Mouse (Mus musculus) embryonic facial prominence, embryonic 10.5 days (tissue): ENCODE measurements around the gene Accs. TPM values are rescaled to one million over a fixed set of nuclear protein-coding genes. Genes with fewer than 3 reads are reported as not detected.
A peak's percentile ranks its signal among the peaks of the same experiment; 100 is the strongest.

ENCODE experiments used
- DNase-seq: peaks from one replicate; pipeline ENCODE4 v3.0.0-alpha.2; 2017; ENCODE audit warnings: low spot score
- H3K27ac ChIP-seq: fragments of 300-500 bp; sonication (generic); replicated peaks from 2 replicates; pipeline ENCODE4 v1.5.1; 2016; ENCODE audit warnings: mild to moderate bottlenecking
- H3K27me3 ChIP-seq: fragments of 300-500 bp; sonication (generic); replicated peaks from 2 replicates; pipeline ENCODE4 v1.6.1; 2016; ENCODE audit warnings: low read depth, mild to moderate bottlenecking; ENCODE audit not compliant: poor library complexity, severe bottlenecking
- H3K36me3 ChIP-seq: fragments of 300-500 bp; sonication (generic); replicated peaks from 2 replicates; pipeline ENCODE4 v1.6.1; 2016; ENCODE audit warnings: mild to moderate bottlenecking, moderate library complexity
- H3K4me1 ChIP-seq: fragments of 300-500 bp; sonication (generic); 2 replicates; pipeline ENCODE4 v1.6.1; 2016
- H3K4me3 ChIP-seq: fragments of 300-500 bp; sonication (generic); 2 replicates; pipeline ENCODE4 v1.5.1; 2016; ENCODE audit warnings: mild to moderate bottlenecking, moderate library complexity
- H3K9me3 ChIP-seq: fragments of 300-500 bp; sonication (generic); 2 replicates; pipeline ENCODE4 v1.6.1; 2016; ENCODE audit warnings: mild to moderate bottlenecking
- WGBS: fragments of 180-500 bp; shearing (Covaris S2); methylation state at CpG from one replicate; pipeline ENCODE4 v1.1.7; 2016; 5-methylcytosine and 5-hydroxymethylcytosine counted together
- polyA plus RNA-seq: library from polyadenylated mRNA; unstranded; fragments of >200 nt; fragmentation: Nextera tagmentation; extraction: Ambion mirVana; gene quantifications from 2 replicates; pipeline ENCODE4 v1.2.1, GENCODE M21; 2016

Accs gene
- polyA plus RNA-seq, 1 experiment from 2014 or later, result 10.9 TPM

- peaks cover 51% of the 10 kb centered on the region for H3K4me1 ChIP-seq
Measured at GRCm38 (mm10) chr2:93784721-93785431, 64.9 kb downstream of the Accs start.

GRCm38 (mm10) chr2:93783926-93784539 is 65.7 kb downstream of the Accs start:
- Histone ChIP-seq H3K27ac (no peak overlapping the region), H3K4me1 (peaks cover 60% of the 10 kb centered on the region), H3K4me3 (no peak overlapping the region), H3K27me3 (no peaks in the 10 kb centered on the region), H3K36me3 (peaks cover 27% of the 10 kb centered on the region), H3K9me3 (no peaks in the 10 kb centered on the region)
- no peak for DNase-seq
- 75% methylated on average over 9 of the region's 9 CpGs for whole genome bisulfite sequencing

More at GRCm38 (mm10) chr2:93784721-93785431, 64.9 kb downstream of the Accs start:
- Histone ChIP-seq H3K4me3 (no peak overlapping the region), H3K9me3 (no peaks in the 10 kb centered on the region), H3K27me3 (no peaks in the 10 kb centered on the region), H3K36me3 (peaks cover 36% of the 10 kb centered on the region), H3K27ac (peak overlapping the region; percentile 57)
- peak; percentile 34 for DNase-seq
- WGBS, result 25% methylated on average over 12 of the region's 12 CpGs

Other genes with a start within 250 kb of the Accs start
- 22.4 and 22.7 TPM in 2 replicates for gene Alx4, start 207.6 kb downstream of the Accs start, polyA plus RNA-seq
- gene Ext2, start 27.4 kb downstream of the Accs start, polyA plus RNA-seq, result 73.6 and 76.0 TPM in 2 replicates
- gene Accsl, start 19.2 kb upstream of the Accs start, polyA plus RNA-seq, result 0.14 and 0.34 TPM in 2 replicates
- gene Gm13889, start 107.3 kb upstream of the Accs start, polyA plus RNA-seq, result 1.9 and 2.4 TPM in 2 replicates
- gene Gm27027, start 146.4 kb upstream of the Accs start, polyA plus RNA-seq, result not detected in 2 replicates
- 55.5 and 57.0 TPM in 2 replicates for gene Alkbh3, start 160.9 kb upstream of the Accs start, polyA plus RNA-seq